Mouse (Mus musculus) heart, postnatal 0 days (tissue): ENCODE results near the gene Kctd11. TPM values are rescaled to one million over a fixed set of nuclear protein-coding genes. Genes with fewer than 3 reads are reported as not detected.

ENCODE experiments used
- ATAC-seq: fragments of 200-750 bp; cut with Nextera tagmentation; 2 replicates; pipeline ENCODE4 v1.8.0; 2017; ENCODE audit warnings: low read depth, moderate number of reproducible peaks, moderate library complexity; ENCODE audit not compliant: insufficient read depth
- DNase-seq: peaks from one replicate; pipeline ENCODE4 v3.0.0-alpha.2; 2016; ENCODE audit warnings: low spot score
- H3K27ac ChIP-seq: fragments of 300-500 bp; sonication (generic); 2 replicates; pipeline ENCODE4 v1.5.1; 2014; ENCODE audit warnings: low read depth, mild to moderate bottlenecking
- H3K27me3 ChIP-seq: fragments of 300-500 bp; sonication (generic); 2 replicates; pipeline ENCODE4 v1.6.1; 2014; ENCODE audit warnings: low read length, mixed read lengths; ENCODE audit not compliant: control insufficient read depth, insufficient read depth
- H3K36me3 ChIP-seq: fragments of 300-500 bp; sonication (generic); replicated peaks from 2 replicates; pipeline ENCODE4 v1.6.1; 2014; ENCODE audit warnings: low read length, mixed read lengths; ENCODE audit not compliant: control insufficient read depth, insufficient read depth
- H3K4me1 ChIP-seq: fragments of 300-500 bp; sonication (generic); 2 replicates; pipeline ENCODE4 v1.6.1; 2014; ENCODE audit warnings: antibody characterized with exemption; ENCODE audit not compliant: control insufficient read depth, insufficient read depth
- H3K4me2 ChIP-seq: fragments of 300-500 bp; sonication (generic); 2 replicates; pipeline ENCODE4 v1.6.1; 2014; ENCODE audit warnings: low read depth, mild to moderate bottlenecking, low read length, moderate library complexity
- H3K4me3 ChIP-seq: fragments of 300-500 bp; sonication (generic); 2 replicates; pipeline ENCODE4 v1.5.1; 2014; ENCODE audit warnings: low read depth, low read length
- H3K9ac ChIP-seq: fragments of 300-500 bp; sonication (generic); replicated peaks from 2 replicates; pipeline ENCODE4 v1.6.1; 2014; ENCODE audit warnings: low read depth, low read length, mixed read lengths
- H3K9me3 ChIP-seq: fragments of 300-500 bp; sonication (generic); replicated peaks from 2 replicates; pipeline ENCODE4 v1.6.1; 2016; ENCODE audit warnings: low read length; ENCODE audit not compliant: control insufficient read depth
- CTCF ChIP-seq: IDR thresholded peaks from 2 replicates; pipeline ENCODE4 v1.5.1; 2016; ENCODE audit warnings: antibody characterized with exemption, control low read depth, low read depth
- EP300 ChIP-seq: IDR thresholded peaks from 2 replicates; pipeline ENCODE4 v1.6.1; 2016; ENCODE audit warnings: antibody characterized with exemption, low read depth
- WGBS: fragments of 180-500 bp; shearing (Covaris S2); extraction: QIAGEN DNeasy Blood & Tissue Kit; methylation state at CpG from one replicate; pipeline ENCODE4 v1.1.7; 2014; 5-methylcytosine and 5-hydroxymethylcytosine counted together
- microRNA-seq: library from miRNA; unstranded; fragments of <30 nt; microRNA quantifications from one replicate; pipeline ENCODE4, GENCODE M21; 2016
- polyA plus RNA-seq: library from polyadenylated mRNA; unstranded; fragments of >200 nt; fragmentation: Nextera tagmentation; extraction: Ambion mirVana; gene quantifications from 2 replicates; pipeline ENCODE4 v1.2.1, GENCODE M21; 2015
- total RNA-seq: library from RNA; depleted of rRNA; stranded (reverse); fragments of >200 nt; gene quantifications from 2 replicates; pipeline ENCODE4 v1.2.3, GENCODE M21; 2014; ENCODE audit warnings: low replicate concordance; rRNA removed

Gene Kctd11
- total and polyA plus RNA-seq, 2 experiments from 2014 or later, result 2.3 to 9.4 TPM

- H3K4me1 ChIP-seq, result no peaks in the 10 kb centered on the region
- WGBS, result 80% methylated on average over 5 of the region's 5 CpGs
- DNase-seq, result no peak
- no peak overlapping the region for H3K27ac ChIP-seq
- no peak overlapping the region for H3K9ac ChIP-seq
- TF ChIP-seq EP300 (no peak), CTCF (no peak)
- 0 out of 2 replicates have a peak, but pooled peaks cover 15% of the 10 kb centered on the region for H3K36me3 ChIP-seq
- ATAC-seq, result no peak
- H3K4me2 ChIP-seq, result no peak overlapping the region
- H3K27me3 ChIP-seq, result peaks cover 9% of the 10 kb centered on the region
- H3K9me3 ChIP-seq, result no peaks in the 10 kb centered on the region
- no peak overlapping the region for H3K4me3 ChIP-seq
Observed at GRCm38 (mm10) chr11:69828832-69829231, 52.4 kb downstream of the Kctd11 start.

Small RNA genes lying within 50 kb of the gene (microRNA-seq; reads per million reads assigned to microRNA genes)
- not detected for gene Mir6924

Other genes with a start within 250 kb of the Kctd11 start
Only the 30 nearest of the 41 such genes appear.
- 13.4 and 15.6 TPM in 2 replicates for gene Polr2a, start 122.8 kb downstream of the Kctd11 start, total RNA-seq
- 6.2 and 6.6 TPM in 2 replicates for gene Polr2a, start 122.8 kb downstream of the Kctd11 start, polyA plus RNA-seq
- gene Slc35g3, start 119.4 kb downstream of the Kctd11 start, total RNA-seq, result not detected in 2 replicates
- gene Slc35g3, start 119.4 kb downstream of the Kctd11 start, polyA plus RNA-seq, result 0.18 TPM in 1 of 2 replicates, not detected in the other
- gene Zbtb4, start 115.5 kb downstream of the Kctd11 start, total RNA-seq, result 21.2 and 28.7 TPM in 2 replicates
- gene Zbtb4, start 115.5 kb downstream of the Kctd11 start, polyA plus RNA-seq, result 2.6 and 2.9 TPM in 2 replicates
- gene Chrnb1, start 85.5 kb downstream of the Kctd11 start, total RNA-seq, result 2.5 and 11.2 TPM in 2 replicates
- 2.7 and 3.1 TPM in 2 replicates for gene Chrnb1, start 85.5 kb downstream of the Kctd11 start, polyA plus RNA-seq
- gene Fgf11, start 79.5 kb downstream of the Kctd11 start, total RNA-seq, result 5.3 and 5.7 TPM in 2 replicates
- 0.75 and 1.0 TPM in 2 replicates for gene Fgf11, start 79.5 kb downstream of the Kctd11 start, polyA plus RNA-seq
- gene Tmem102, start 75.8 kb downstream of the Kctd11 start, total RNA-seq, result 0.43 and 2.7 TPM in 2 replicates
- gene Tmem102, start 75.8 kb downstream of the Kctd11 start, polyA plus RNA-seq, result 2.6 TPM in 2 replicates
- not detected in 2 replicates for gene Gm39566, start 66.1 kb downstream of the Kctd11 start, total RNA-seq
- gene Gm39566, start 66.1 kb downstream of the Kctd11 start, polyA plus RNA-seq, result not detected in 2 replicates
- not detected in 2 replicates for gene Spem2, start 62.9 kb downstream of the Kctd11 start, total RNA-seq
- gene Spem2, start 62.9 kb downstream of the Kctd11 start, polyA plus RNA-seq, result not detected in 2 replicates
- gene Spem1, start 59.2 kb downstream of the Kctd11 start, total RNA-seq, result not detected in 2 replicates
- not detected in 2 replicates for gene Spem1, start 59.2 kb downstream of the Kctd11 start, polyA plus RNA-seq
- 4.5 and 10.1 TPM in 2 replicates for gene Nlgn2, start 43.6 kb downstream of the Kctd11 start, total RNA-seq
- gene Nlgn2, start 43.6 kb downstream of the Kctd11 start, polyA plus RNA-seq, result 0.89 TPM in 2 replicates
- 78.5 and 169 TPM in 2 replicates for gene Tmem256, start 42.9 kb downstream of the Kctd11 start, total RNA-seq
- gene Tmem256, start 42.9 kb downstream of the Kctd11 start, polyA plus RNA-seq, result 411 and 424 TPM in 2 replicates
- 50.9 and 64.0 TPM in 2 replicates for gene Plscr3, start 35.0 kb downstream of the Kctd11 start, total RNA-seq
- gene Plscr3, start 35.0 kb downstream of the Kctd11 start, polyA plus RNA-seq, result 60.5 and 62.3 TPM in 2 replicates
- gene Tnk1, start 22.7 kb downstream of the Kctd11 start, total RNA-seq, result 0.50 TPM in 1 of 2 replicates, not detected in the other
- not detected in 2 replicates for gene Tnk1, start 22.7 kb downstream of the Kctd11 start, polyA plus RNA-seq
- not detected in 2 replicates for gene Tmem95, start 3.4 kb downstream of the Kctd11 start, total RNA-seq
- gene Tmem95, start 3.4 kb downstream of the Kctd11 start, polyA plus RNA-seq, result not detected in 2 replicates
- 2.5 and 9.7 TPM in 2 replicates for gene Acap1, start 14.1 kb upstream of the Kctd11 start, total RNA-seq
- gene Acap1, start 14.1 kb upstream of the Kctd11 start, polyA plus RNA-seq, result 2.5 TPM in 2 replicates
- gene 2810408A11Rik, start 19.6 kb upstream of the Kctd11 start, total RNA-seq, result 1.8 and 6.3 TPM in 2 replicates
- 2.8 and 3.9 TPM in 2 replicates for gene 2810408A11Rik, start 19.6 kb upstream of the Kctd11 start, polyA plus RNA-seq
- gene Neurl4, start 19.7 kb upstream of the Kctd11 start, total RNA-seq, result 39.2 and 59.5 TPM in 2 replicates
- 3.6 and 4.5 TPM in 2 replicates for gene Neurl4, start 19.7 kb upstream of the Kctd11 start, polyA plus RNA-seq
- gene Gps2, start 32.5 kb upstream of the Kctd11 start, total RNA-seq, result 48.6 and 72.4 TPM in 2 replicates
- gene Gps2, start 32.5 kb upstream of the Kctd11 start, polyA plus RNA-seq, result 37.1 and 38.1 TPM in 2 replicates
- 469 and 504 TPM in 2 replicates for gene Eif5a, start 40.6 kb upstream of the Kctd11 start, total RNA-seq
- 961 and 973 TPM in 2 replicates for gene Eif5a, start 40.6 kb upstream of the Kctd11 start, polyA plus RNA-seq
- gene Ybx2, start 54.4 kb upstream of the Kctd11 start, total RNA-seq, result 16.0 and 25.6 TPM in 2 replicates
- 4.9 and 7.9 TPM in 2 replicates for gene Ybx2, start 54.4 kb upstream of the Kctd11 start, polyA plus RNA-seq
- 235 and 267 TPM in 2 replicates for gene Slc2a4, start 66.8 kb upstream of the Kctd11 start, total RNA-seq
- gene Slc2a4, start 66.8 kb upstream of the Kctd11 start, polyA plus RNA-seq, result 89.2 and 89.7 TPM in 2 replicates
- 0.93 TPM in 1 of 2 replicates, not detected in the other for gene Cldn7, start 83.4 kb upstream of the Kctd11 start, total RNA-seq
- gene Cldn7, start 83.4 kb upstream of the Kctd11 start, polyA plus RNA-seq, result 0.64 and 1.8 TPM in 2 replicates
- gene Ctdnep1, start 99.8 kb upstream of the Kctd11 start, total RNA-seq, result 43.0 and 45.6 TPM in 2 replicates
- gene Ctdnep1, start 99.8 kb upstream of the Kctd11 start, polyA plus RNA-seq, result 24.8 and 25.5 TPM in 2 replicates
- gene Elp5, start 101.1 kb upstream of the Kctd11 start, total RNA-seq, result 77.7 and 108 TPM in 2 replicates
- gene Elp5, start 101.1 kb upstream of the Kctd11 start, polyA plus RNA-seq, result 89.8 and 96.1 TPM in 2 replicates
- gene Gabarap, start 109.7 kb upstream of the Kctd11 start, total RNA-seq, result 208 and 305 TPM in 2 replicates
- gene Gabarap, start 109.7 kb upstream of the Kctd11 start, polyA plus RNA-seq, result 472 and 510 TPM in 2 replicates
- 27.4 and 54.8 TPM in 2 replicates for gene Phf23, start 114.4 kb upstream of the Kctd11 start, total RNA-seq
- gene Phf23, start 114.4 kb upstream of the Kctd11 start, polyA plus RNA-seq, result 30.3 and 34.2 TPM in 2 replicates
- 10.8 TPM in 2 replicates for gene Dvl2, start 119.2 kb upstream of the Kctd11 start, total RNA-seq
- 6.5 and 7.5 TPM in 2 replicates for gene Dvl2, start 119.2 kb upstream of the Kctd11 start, polyA plus RNA-seq
- gene Acadvl, start 134.0 kb upstream of the Kctd11 start, total RNA-seq, result 378 and 469 TPM in 2 replicates
- 815 and 873 TPM in 2 replicates for gene Acadvl, start 134.0 kb upstream of the Kctd11 start, polyA plus RNA-seq
- gene Dlg4, start 135.5 kb upstream of the Kctd11 start, total RNA-seq, result 3.4 and 10.3 TPM in 2 replicates
- gene Dlg4, start 135.5 kb upstream of the Kctd11 start, polyA plus RNA-seq, result 2.2 TPM in 2 replicates
- not detected in 2 replicates for gene Asgr1, start 172.7 kb upstream of the Kctd11 start, total RNA-seq
- gene Asgr1, start 172.7 kb upstream of the Kctd11 start, polyA plus RNA-seq, result not detected in 2 replicates